Mouse (Mus musculus) G1E (cell line): ENCODE measurements around the gene Agap3.

ENCODE experiments used
- CTCF ChIP-seq: IDR thresholded peaks from 2 replicates; pipeline ENCODE4 v1.5.1; 2012; ENCODE audit warnings: low read depth, low read length, inconsistent platforms, mixed read lengths
- GATA1 ChIP-seq: IDR thresholded peaks from 2 replicates; pipeline ENCODE4 v1.6.1; 2012; ENCODE audit warnings: borderline replicate concordance, low read length, inconsistent platforms, mixed read lengths
- POLR2AphosphoS5 ChIP-seq: IDR thresholded peaks from 2 replicates; pipeline ENCODE4 v1.6.1; 2012; ENCODE audit warnings: low read depth, low read length, inconsistent platforms; ENCODE audit not compliant: insufficient replicate concordance
- TAL1 ChIP-seq: conservative IDR thresholded peaks from 2 replicates; pipeline ENCODE4 v1.6.1; 2012; ENCODE audit warnings: low read depth, low read length, inconsistent platforms, mixed read lengths

- TF ChIP-seq CTCF, result no peak
- TF ChIP-seq POLR2AphosphoS5, result no peak
- TF ChIP-seq TAL1, result no peak
- TF ChIP-seq GATA1, result no peak
Measured at GRCm38 (mm10) chr5:24490413-24490920, 38.5 kb downstream of the Agap3 start.
